Mouse (Mus musculus) lung, postnatal 0 days (tissue): ENCODE measurements around the gene Baiap2l2.

Experiments
- CTCF ChIP-seq: IDR thresholded peaks from 2 replicates; pipeline ENCODE4 v1.5.1; 2016; ENCODE audit warnings: antibody characterized with exemption, mild to moderate bottlenecking
- EP300 ChIP-seq: IDR thresholded peaks from 2 replicates; pipeline ENCODE4 v1.6.1; 2016; ENCODE audit warnings: antibody characterized with exemption, mild to moderate bottlenecking, control low read depth

DNA sequence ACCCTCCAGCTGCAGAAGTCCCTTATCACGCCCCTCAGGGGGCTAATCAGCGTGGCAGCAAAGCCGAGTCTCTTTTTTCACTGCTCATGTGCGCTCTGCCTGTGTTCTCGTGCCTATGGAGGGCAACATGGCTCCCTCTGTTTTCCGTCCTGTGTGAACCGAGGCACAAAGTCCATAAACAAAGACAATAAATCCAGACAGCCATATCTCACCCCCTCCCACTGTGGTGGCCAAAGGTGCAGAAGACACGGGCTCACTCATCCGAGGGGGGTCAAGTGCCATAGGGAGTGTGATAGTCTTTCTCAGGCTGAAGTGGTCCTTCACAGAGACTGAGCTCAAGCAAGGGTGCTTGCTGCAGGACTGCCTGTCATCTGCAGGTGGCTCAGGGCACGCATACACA is 12.3 kb downstream of the Baiap2l2 start:
- no peak for TF ChIP-seq EP300
- no peak for TF ChIP-seq CTCF
